Mouse (Mus musculus): ENCODE results near the gene Dolpp1.
A peak's percentile ranks its signal among the peaks of the same experiment; 100 is the strongest.
"Not testable (repeated sequence)": the region's sequence is repeated elsewhere in the genome, so short reads cannot be mapped to it uniquely, and the experiment has no call there.

Dolpp1 gene

DNA sequence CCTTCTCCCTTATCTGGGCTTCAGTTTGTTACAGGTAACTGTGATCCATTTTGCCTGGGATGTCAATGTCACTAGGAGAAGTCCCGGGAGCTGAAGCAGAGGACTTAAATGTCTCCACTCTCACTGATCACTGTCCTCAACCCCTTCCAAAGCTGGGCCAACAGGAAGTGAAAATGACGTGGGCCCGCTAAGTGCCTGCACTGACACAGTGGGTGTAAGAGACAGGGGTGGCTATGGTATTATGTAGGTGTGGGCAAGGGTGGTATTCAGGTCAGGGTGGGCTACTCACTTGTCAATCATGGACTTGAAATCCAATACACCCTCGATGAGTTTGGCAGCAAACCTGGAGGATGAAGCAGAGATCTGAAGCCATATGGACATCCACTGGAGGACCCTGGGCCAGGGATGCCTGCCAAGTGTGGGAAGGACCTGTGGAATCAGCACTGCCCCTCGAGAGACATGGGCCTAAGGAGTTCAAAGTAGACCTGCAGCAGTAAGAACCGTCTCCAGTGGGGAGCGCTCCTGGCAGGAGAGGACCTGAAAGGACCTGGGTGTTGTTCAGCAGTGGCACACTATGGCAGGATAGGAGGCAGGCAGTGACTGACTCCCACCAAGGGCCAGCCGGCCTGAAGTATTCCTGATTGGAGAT lies 16.5 kb downstream of the Dolpp1 start:
- no peak for DNase-seq (ENCODE audit: low read depth in 1 of 2, low spot score in 2 of 2)

GRCm38 (mm10) chr2:30409454-30410176 lies 17.6 kb downstream of the Dolpp1 start:
- no peak for DNase-seq (ENCODE audit: low read depth in 1 of 2, low spot score in 2 of 2)

DNA sequence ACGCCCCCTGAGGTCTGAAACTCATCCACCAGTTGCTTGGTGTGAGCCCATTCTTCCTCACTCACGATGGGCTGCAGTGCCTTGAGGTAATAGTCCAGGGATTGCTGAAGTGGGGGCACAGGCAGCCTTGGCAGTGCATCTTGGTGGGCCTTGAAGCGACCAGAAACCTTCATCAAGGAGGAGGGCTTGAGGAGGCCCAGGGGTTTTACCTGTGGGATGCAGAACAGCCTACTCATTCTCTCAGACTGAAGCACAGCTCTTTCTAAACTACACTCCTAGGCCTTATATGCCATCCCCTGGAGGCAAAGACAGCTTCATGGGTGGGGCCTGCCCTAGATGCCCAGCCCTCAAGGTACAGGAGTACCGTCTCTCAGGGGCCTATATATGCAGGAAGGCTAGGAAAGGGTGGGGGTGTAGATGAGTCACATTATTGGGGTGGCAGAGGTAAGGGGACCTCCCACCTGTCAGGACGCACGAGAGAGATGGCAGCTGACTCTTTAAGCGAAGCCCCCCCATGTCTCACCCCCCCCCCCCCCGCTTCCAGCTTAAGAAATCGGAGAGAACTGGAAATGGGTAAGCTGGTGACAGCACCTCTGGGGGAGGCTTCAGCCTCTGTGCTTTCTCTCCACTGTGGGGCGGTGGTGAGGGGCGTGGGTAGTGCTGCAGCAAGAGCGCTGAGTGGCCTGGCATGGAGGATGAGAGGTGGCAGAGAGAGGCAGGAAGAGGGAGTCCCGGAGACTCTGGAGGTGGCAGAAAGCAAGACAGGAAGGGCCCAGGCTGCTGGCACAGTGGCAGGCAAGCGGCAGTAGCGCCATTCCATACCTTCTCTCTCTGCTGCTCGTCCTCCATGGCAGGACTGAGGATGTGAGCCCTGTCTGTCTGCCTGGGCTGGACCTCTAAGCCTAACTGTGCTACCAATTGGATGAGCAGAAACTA lies 21.3 kb downstream of the Dolpp1 start:
- no peak for DNase-seq (ENCODE audit: low read depth in 1 of 2, low spot score in 2 of 2)

- DNase-seq (ENCODE audit: low read depth in 1 of 2, low spot score in 2 of 2) = no peak
These were observed 22.0 kb downstream of the Dolpp1 start for GRCm38 (mm10) chr2:30414101-30414500.

DNA sequence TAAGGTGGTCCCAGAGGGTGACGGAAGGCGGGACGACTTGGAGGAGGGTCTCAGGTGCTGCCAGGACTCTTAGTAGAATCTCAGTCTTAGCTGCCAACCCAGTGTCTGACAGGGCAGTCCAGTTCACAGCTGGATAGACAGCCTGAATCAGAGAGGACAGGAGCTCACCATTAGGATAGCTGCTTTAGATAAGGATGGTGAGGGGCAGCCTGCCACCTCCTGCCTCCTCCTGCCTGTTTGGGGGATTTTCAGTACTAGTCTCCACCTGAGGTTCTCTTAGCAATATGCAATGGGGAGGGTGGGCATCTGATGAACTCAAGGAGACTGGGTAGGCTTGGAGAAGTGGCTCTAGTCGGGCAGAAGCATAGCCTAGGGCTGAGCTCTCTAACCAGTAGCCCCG lies 22.6 kb downstream of the Dolpp1 start:
- no peak for DNase-seq (ENCODE audit: low read depth in 1 of 2, low spot score in 2 of 2)

GRCm38 (mm10) chr2:30415157-30415935 lies 23.3 kb downstream of the Dolpp1 start, which contains the start of gene Crat:
Gene Crat, minus strand, starts transcription at chr2:30415813.
- peak; percentile 71 to 74 for DNase-seq (ENCODE audit: low read depth in 1 of 2, low spot score in 2 of 2)

GRCm38 (mm10) chr2:30415936-30416648 lies 24.0 kb downstream of the Dolpp1 start, which contains the start of gene Ptpa:
Gene Ptpa, plus strand, starts transcription at chr2:30416039.
- peak; percentile 81 to 88 for DNase-seq (ENCODE audit: low read depth in 1 of 2, low spot score in 2 of 2)

GRCm38 (mm10) chr2:30416649-30416965 lies 24.6 kb downstream of the Dolpp1 start:
- DNase-seq (ENCODE audit: low read depth in 1 of 2, low spot score in 2 of 2) = no peak

DNA sequence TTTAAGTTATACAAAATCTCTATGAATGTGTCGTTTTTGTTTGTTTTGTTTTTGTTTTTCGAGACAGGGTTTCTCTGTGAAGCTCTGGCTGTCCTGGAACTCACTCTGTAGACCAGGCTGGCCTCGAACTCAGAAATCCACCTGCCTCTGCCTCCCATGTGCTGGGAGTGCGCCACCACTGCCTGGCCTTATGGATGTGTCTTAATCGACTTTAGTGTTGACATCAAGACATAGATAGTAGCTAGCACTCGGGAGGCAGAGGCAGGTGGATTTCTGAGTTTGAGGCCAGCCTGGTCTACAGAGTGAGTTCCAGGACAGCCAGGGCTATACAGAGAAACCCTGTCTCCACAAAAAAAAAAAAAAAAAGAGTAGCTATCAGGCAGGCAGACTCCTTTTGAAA lies 25.1 kb downstream of the Dolpp1 start:
- DNase-seq (ENCODE audit: low read depth in 1 of 2, low spot score in 2 of 2) = not testable (repeated sequence)

GRCm38 (mm10) chr2:30417595-30418165 lies 25.6 kb downstream of the Dolpp1 start:
- DNase-seq (ENCODE audit: low read depth in 1 of 2, low spot score in 2 of 2) = no peak

DNA sequence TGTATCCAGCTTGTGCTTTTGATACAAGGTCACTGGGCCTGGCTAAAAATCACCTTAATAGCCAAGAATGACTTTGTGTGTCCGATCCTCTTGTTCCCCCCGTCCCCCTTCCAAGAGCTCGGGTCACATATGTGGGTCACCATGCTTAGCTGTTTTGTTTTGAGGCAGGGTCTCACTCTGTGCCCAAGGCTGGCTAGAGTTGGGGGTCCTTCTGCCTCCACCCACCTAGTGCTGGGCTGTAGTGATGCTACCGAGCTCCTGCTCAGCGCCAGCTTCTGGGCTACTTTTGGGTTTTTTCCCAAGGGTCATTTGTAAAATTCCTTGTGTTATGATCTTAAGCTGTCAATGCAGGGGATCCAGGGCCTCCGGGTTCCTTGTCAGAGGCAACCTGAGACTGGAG lies 26.2 kb downstream of the Dolpp1 start:
- no peak for DNase-seq (ENCODE audit: low read depth in 1 of 2, low spot score in 2 of 2)

GRCm38 (mm10) chr2:30419112-30419511 lies 27.1 kb downstream of the Dolpp1 start:
- DNase-seq (ENCODE audit: low read depth in 1 of 2, low spot score in 2 of 2) = no peak

DNA sequence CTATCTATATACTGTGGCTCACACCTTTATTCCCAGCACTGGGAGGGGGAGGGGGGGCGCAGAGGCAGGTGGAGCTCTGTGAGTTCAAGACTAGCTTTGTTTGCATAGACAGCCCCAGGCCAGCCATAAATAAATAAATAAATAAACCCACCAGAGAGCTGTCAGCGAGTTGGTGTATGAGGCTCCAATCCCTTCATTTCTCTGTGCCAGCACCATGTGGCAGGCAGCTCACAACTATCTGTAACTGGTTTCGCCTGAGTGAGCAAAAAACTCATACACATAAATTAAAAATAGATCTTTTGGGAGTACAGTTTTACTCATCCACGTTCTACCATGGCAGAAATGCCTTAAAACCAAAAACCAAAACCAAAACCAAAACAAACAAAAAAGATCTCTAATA lies 29.4 kb downstream of the Dolpp1 start:
- DNase-seq (ENCODE audit: low read depth in 1 of 2, low spot score in 2 of 2) = no peak

GRCm38 (mm10) chr2:30429156-30429555 lies 37.1 kb downstream of the Dolpp1 start:
- DNase-seq (ENCODE audit: low read depth in 1 of 2, low spot score in 2 of 2) = no peak

GRCm38 (mm10) chr2:30435326-30436155 lies 43.5 kb downstream of the Dolpp1 start:
- DNase-seq (ENCODE audit: low read depth in 1 of 2, low spot score in 2 of 2) = peak in 1 of 2 experiments; percentile 45

DNA sequence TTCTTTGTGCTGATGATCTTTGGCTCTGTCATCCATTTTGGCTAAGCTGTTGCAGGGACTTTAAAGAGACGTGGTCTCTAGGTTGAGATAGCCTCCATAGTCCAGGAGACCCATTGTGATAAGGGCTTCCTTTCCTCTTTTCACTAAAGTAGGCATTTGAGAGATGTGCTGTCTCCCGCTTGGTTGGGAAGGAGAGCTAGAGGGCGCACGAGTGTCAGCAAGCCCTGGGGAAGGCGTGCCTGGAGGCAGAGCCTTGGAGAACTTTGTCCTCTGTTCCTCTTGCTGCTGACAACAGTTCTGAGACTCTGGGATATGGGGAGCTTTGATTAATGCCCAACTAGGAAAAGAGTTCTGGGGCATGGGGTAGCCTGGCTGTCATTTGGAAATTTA lies 44.1 kb downstream of the Dolpp1 start:
- no peak for DNase-seq (ENCODE audit: low read depth in 1 of 2, low spot score in 2 of 2)

DNA sequence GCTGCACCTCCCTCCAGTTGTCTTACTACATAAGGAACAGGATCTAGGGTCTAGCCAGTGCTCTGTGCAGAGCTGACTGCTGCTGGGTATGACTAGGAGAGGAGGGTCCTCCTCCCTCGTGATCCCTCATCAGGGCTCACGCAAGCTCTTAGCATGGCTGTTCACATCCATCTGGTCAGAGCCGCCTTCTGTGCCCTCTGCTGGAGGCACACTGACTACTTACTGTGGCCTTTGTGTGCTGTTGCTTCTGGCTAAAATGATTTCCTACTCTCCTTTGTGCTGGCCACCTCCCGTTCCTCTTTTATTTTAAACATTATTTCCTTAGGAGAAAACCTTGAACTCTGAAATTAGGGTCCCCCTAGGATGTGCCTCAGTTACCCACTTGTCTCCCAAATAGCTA lies 44.8 kb downstream of the Dolpp1 start:
- no peak for DNase-seq (ENCODE audit: low read depth in 1 of 2, low spot score in 2 of 2)

GRCm38 (mm10) chr2:30437791-30438190 lies 45.7 kb downstream of the Dolpp1 start:
- no peak for DNase-seq (ENCODE audit: low read depth in 1 of 2, low spot score in 2 of 2)

GRCm38 (mm10) chr2:30439631-30440030 lies 47.6 kb downstream of the Dolpp1 start:
- DNase-seq (ENCODE audit: low read depth in 1 of 2, low spot score in 2 of 2) = no peak
